Mouse (Mus musculus) embryo, embryonic 11 days (tissue): Measurements from ENCODE around the gene Fgfr2.

ENCODE experiments used
- DNase-seq: peaks from one replicate; pipeline ENCODE4 v3.0.0-alpha.2; 2015

Gene Fgfr2

GRCm38 (mm10) chr7:133123244-133123998 is at the start of gene Fgfr2:
TSS of gene Fgfr2 (minus strand) at chr7:133123350.
- DNase-seq, result peak; percentile 89

- no peak for DNase-seq
These were observed 48.4 kb upstream of the Fgfr2 start for GRCm38 (mm10) chr7:133171403-133172032.

GRCm38 (mm10) chr7:133168928-133169327 is 45.8 kb upstream of the Fgfr2 start:
- DNase-seq, result no peak

GRCm38 (mm10) chr7:133167903-133168302 is 44.8 kb upstream of the Fgfr2 start:
- DNase-seq, result no peak

- DNase-seq, result no peak
These were observed 41.6 kb upstream of the Fgfr2 start for GRCm38 (mm10) chr7:133164770-133165169.

GRCm38 (mm10) chr7:133163011-133163410 is 39.9 kb upstream of the Fgfr2 start:
- no peak for DNase-seq

GRCm38 (mm10) chr7:133162131-133162530 is 39.0 kb upstream of the Fgfr2 start:
- no peak for DNase-seq

GRCm38 (mm10) chr7:133161362-133162080 is 38.4 kb upstream of the Fgfr2 start:
- peak; percentile 28 for DNase-seq

- no peak for DNase-seq
These were observed 36.4 kb upstream of the Fgfr2 start for GRCm38 (mm10) chr7:133159519-133159918.

- no peak for DNase-seq
These were observed 32.5 kb upstream of the Fgfr2 start for GRCm38 (mm10) chr7:133155621-133156020.

GRCm38 (mm10) chr7:133154846-133155245 is 31.7 kb upstream of the Fgfr2 start:
- no peak for DNase-seq

- no peak for DNase-seq
These were observed 16.7 kb upstream of the Fgfr2 start for GRCm38 (mm10) chr7:133139689-133140336.

- DNase-seq, result no peak
These were observed 10.4 kb upstream of the Fgfr2 start for GRCm38 (mm10) chr7:133133552-133133951.

- no peak for DNase-seq
These were observed 9.6 kb upstream of the Fgfr2 start for GRCm38 (mm10) chr7:133132702-133133101.

GRCm38 (mm10) chr7:133124701-133125485 is 1.7 kb upstream of the Fgfr2 start:
- DNase-seq, result peak; percentile 51

- DNase-seq, result peak; percentile 90
These were observed 1.0 kb upstream of the Fgfr2 start, which contains the start of gene Ctbp2 for GRCm38 (mm10) chr7:133123999-133124700. TSS of gene Ctbp2 (minus strand) at chr7:133124354.

GRCm38 (mm10) chr7:133122379-133123243 is 539 bp downstream of the Fgfr2 start:
- peak; percentile 83 for DNase-seq

GRCm38 (mm10) chr7:133121661-133122378 is 1.3 kb downstream of the Fgfr2 start:
- DNase-seq, result peak; percentile 81

- no peak for DNase-seq
These were observed 2.0 kb downstream of the Fgfr2 start for GRCm38 (mm10) chr7:133121080-133121607.
